17 mouse cellular contexts compared by ENCODE assay signal in genomic region chr16:30013943-30014342, GRCm38 (mm10). TPM values are rescaled to one million over a fixed set of nuclear protein-coding genes. Genes with fewer than 3 reads are reported as not detected.
"Had no signal": no experiment of that assay in that cellular context is flagged by ENCODE, and none has a peak within 500 bp of the region (broad histone marks: within the 10 kb centered on the region; RNA-seq: fewer than 3 reads in every experiment).

No protein-coding gene starts in this region.

- H3K36me3 ChIP-seq: kidney, embryonic 15.5 days; midbrain, embryonic 12.5 days; midbrain, embryonic 15.5 days; neural tube, embryonic 12.5 days; neural tube, embryonic 15.5 days; stomach, embryonic 15.5 days had no signal

- ATAC-seq: midbrain, embryonic 15.5 days had no signal

- H3K27ac ChIP-seq: kidney, embryonic 15.5 days; liver, embryonic 14.5 days; macrophage; midbrain, embryonic 12.5 days; midbrain, embryonic 15.5 days; neural tube, embryonic 12.5 days; neural tube, embryonic 15.5 days; stomach, embryonic 15.5 days had no signal

- H3K9ac ChIP-seq: kidney, embryonic 15.5 days; liver, embryonic 14.5 days; midbrain, embryonic 12.5 days; midbrain, embryonic 15.5 days; neural tube, embryonic 12.5 days; neural tube, embryonic 15.5 days; stomach, embryonic 15.5 days had no signal

- H3K4me3 ChIP-seq: kidney, embryonic 15.5 days; midbrain, embryonic 12.5 days; midbrain, embryonic 15.5 days; neural tube, embryonic 12.5 days; neural tube, embryonic 15.5 days; stomach, embryonic 15.5 days had no signal

- H3K4me2 ChIP-seq: kidney, embryonic 15.5 days; midbrain, embryonic 12.5 days; midbrain, embryonic 15.5 days; neural tube, embryonic 12.5 days; neural tube, embryonic 15.5 days; stomach, embryonic 15.5 days had no signal

- H3K27me3 ChIP-seq: stomach, embryonic 15.5 days had no signal

- DNase-seq: kidney, adult 11 months; kidney, adult 8-10 months; kidney, postnatal 36 days; layer of hippocampus, postnatal 36 days; lung, adult 18-20 months; right cerebral cortex, adult 18-20 months; right cerebral cortex, postnatal 14 days; right cerebral cortex, postnatal 4 days; thymus, postnatal 25 days had no signal

- H3K9me3 ChIP-seq: kidney, embryonic 15.5 days; midbrain, embryonic 12.5 days; midbrain, embryonic 15.5 days; neural tube, embryonic 12.5 days; neural tube, embryonic 15.5 days; stomach, embryonic 15.5 days had no signal

RNA-seq across cellular contexts. Expression of gene Hes1, which starts 50.2 kb away (rescaled TPM):
- polyA plus RNA-seq: macrophage had no signal
